Mouse (Mus musculus): Measurements from ENCODE around the gene Rufy1. TPM values are rescaled to one million over a fixed set of nuclear protein-coding genes. Genes with fewer than 3 reads are reported as not detected.

The Rufy1 gene
- polyA plus RNA-seq, 1 experiment, result 12.5 TPM

DNA sequence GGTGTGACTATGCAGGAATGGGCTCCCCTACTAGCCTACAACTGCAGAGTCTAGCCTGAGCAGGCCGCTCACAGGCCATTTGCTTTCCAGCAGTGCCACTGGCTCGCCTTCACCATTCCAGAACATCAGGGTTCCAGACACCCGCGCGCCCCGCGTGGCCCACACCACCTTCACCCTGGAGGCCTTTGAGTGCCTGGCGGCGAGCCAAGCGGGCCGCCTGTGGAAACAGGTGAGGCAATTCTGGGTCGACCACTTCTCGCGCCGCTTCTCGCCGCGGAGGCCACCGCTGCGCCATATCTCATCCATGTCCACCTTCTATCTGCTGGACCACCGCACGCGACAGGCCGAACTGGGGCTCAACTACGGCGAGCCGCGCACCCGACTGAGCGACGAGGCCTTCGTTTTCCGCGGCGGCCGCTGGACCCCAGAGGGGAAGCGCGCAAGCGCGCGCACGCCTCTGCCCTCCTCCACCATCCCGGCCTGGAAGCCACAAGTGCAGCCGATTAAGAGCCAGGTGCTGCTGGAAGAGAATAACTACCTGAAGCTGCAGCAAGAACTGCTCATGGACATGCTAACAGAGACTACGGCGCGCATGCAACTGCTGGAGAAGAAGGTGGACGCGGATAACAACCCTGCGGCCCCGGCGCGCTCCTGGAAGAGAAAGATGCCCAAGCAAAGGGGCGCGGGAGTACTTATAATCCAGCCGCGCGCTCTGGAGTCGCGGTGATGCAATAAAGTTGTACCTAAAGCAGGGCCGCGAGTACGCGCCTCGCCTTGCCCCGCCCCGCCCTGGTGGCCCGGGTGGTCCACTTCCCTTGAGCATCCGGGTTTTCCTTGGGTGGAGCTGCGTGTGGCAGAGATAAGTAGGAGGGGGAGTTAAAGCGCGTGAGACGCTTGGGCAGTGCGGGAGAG, 71.7 kb downstream of the Rufy1 start:
- Histone ChIP-seq H3K4me3 (replicated peaks; ENCODE audit: control insufficient read depth, low read depth, low read length) (peak overlapping the region; percentile 75), H3K27ac (ENCODE audit: control insufficient read depth, insufficient read depth, low read depth, low read length, poor library complexity) (peak overlapping the region; percentile 26; the same call in 1 of the 2 replicates), H3K4me1 (ENCODE audit: control insufficient read depth, insufficient read depth, low read length) (no peaks in the 10 kb centered on the region; the same call in 1 of the 2 replicates)
- no peak for TF ChIP-seq POLR2A (IDR thresholded peaks at IDR 0.05; ENCODE audit: borderline replicate concordance, control insufficient read depth, low read depth, low read length)
- no peak for TF ChIP-seq CTCF (IDR thresholded peaks at IDR 0.05; ENCODE audit: control insufficient read depth, insufficient read depth, low read length)
- 2% methylated on average over 74 of the region's 74 CpGs for WGBS

DNA sequence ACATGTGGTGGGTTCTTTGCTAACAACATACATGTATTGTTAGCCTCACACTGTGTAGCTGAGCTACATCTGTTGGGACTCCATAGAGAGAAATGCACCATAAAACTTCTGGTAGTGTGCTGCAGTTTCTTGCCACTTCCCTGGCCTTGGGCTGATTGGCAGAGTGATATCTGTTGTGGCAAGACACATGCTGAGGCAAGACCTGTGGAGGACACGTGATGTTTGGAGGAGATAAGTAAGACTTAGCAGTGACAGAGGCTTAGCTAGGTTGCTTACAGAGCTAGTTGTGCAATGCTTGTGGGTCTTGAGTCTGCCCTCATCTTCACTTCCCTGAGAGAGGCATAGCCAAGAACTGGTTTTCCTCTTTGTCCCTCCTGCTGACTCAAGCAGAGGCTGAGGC, 75.5 kb downstream of the Rufy1 start:
- TF ChIP-seq POLR2A (IDR thresholded peaks at IDR 0.05; ENCODE audit: borderline replicate concordance, control insufficient read depth, low read depth, low read length) (no peak), CTCF (IDR thresholded peaks at IDR 0.05; ENCODE audit: control insufficient read depth, insufficient read depth, low read length) (no peak)
- no peak overlapping the region for H3K4me3 ChIP-seq (replicated peaks; ENCODE audit: control insufficient read depth, low read depth, low read length)
- WGBS, result 11% methylated on average over 1 of the region's 1 CpGs
- H3K4me1 ChIP-seq (ENCODE audit: control insufficient read depth, insufficient read depth, low read length), result no peaks in the 10 kb centered on the region; the same call in 1 of the 2 replicates
- no peak overlapping the region for H3K27ac ChIP-seq (ENCODE audit: control insufficient read depth, insufficient read depth, low read depth, low read length, poor library complexity)

DNA sequence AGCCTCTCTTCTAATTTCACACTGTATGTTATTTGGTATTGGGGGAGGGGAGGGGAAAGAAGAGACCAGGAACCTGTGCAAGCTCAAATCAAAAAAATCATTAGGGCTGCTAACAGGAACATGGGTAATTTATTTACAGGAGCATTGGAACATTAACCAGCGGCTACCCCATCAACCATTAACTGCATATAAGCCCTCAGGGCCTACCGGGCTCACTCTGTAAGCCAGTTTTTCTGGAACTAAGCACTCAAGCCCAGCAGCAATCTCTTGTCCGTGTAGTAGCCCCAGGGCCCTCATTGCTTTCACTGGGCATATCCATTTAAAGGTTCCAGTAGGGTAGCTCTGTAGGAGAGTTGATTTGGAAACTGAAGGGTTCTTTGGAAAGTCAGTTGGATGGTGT, 76.1 kb downstream of the Rufy1 start:
- no peak for TF ChIP-seq POLR2A (IDR thresholded peaks at IDR 0.05; ENCODE audit: borderline replicate concordance, control insufficient read depth, low read depth, low read length)
- TF ChIP-seq CTCF (IDR thresholded peaks at IDR 0.05; ENCODE audit: control insufficient read depth, insufficient read depth, low read length), result no peak
- Histone ChIP-seq H3K4me3 (replicated peaks; ENCODE audit: control insufficient read depth, low read depth, low read length) (no peak overlapping the region), H3K27ac (ENCODE audit: control insufficient read depth, insufficient read depth, low read depth, low read length, poor library complexity) (no peak overlapping the region), H3K4me1 (ENCODE audit: control insufficient read depth, insufficient read depth, low read length) (no peaks in the 10 kb centered on the region; the same call in 1 of the 2 replicates)
- 85% methylated on average over 3 of the region's 3 CpGs for WGBS

DNA sequence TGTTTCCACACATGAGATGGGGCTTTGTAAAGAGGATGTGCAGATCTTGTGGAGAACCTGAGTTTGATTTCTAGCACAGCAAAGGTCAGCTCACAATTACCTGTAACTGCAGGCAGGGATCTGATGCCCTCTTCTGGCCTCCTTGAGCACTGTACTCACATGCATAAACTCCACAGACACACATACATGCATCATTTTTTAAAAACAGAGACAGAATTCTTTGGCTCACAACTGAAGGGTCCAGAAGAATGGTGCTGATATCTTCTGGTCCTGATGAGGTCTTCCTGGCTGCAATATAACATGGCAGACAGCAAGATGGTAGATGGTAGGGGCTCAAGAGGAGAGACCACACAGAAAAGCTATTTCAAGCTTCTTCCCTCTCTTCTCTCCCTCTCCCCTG, 76.8 kb downstream of the Rufy1 start, which contains the start of gene Cby3:
TSS of gene Cby3 (plus strand) at position 301 of the 400 bp plus-strand sequence.
- TF ChIP-seq CTCF (IDR thresholded peaks at IDR 0.05; ENCODE audit: control insufficient read depth, insufficient read depth, low read length), result no peak
- TF ChIP-seq POLR2A (IDR thresholded peaks at IDR 0.05; ENCODE audit: borderline replicate concordance, control insufficient read depth, low read depth, low read length), result no peak
- no peaks in the 10 kb centered on the region; the same call in 1 of the 2 replicates for H3K4me1 ChIP-seq (ENCODE audit: control insufficient read depth, insufficient read depth, low read length)
- H3K4me3 ChIP-seq (replicated peaks; ENCODE audit: control insufficient read depth, low read depth, low read length), result no peak within 1 kb of the TSS
- H3K27ac ChIP-seq (ENCODE audit: control insufficient read depth, insufficient read depth, low read depth, low read length, poor library complexity), result no peak within 1 kb of the TSS

DNA sequence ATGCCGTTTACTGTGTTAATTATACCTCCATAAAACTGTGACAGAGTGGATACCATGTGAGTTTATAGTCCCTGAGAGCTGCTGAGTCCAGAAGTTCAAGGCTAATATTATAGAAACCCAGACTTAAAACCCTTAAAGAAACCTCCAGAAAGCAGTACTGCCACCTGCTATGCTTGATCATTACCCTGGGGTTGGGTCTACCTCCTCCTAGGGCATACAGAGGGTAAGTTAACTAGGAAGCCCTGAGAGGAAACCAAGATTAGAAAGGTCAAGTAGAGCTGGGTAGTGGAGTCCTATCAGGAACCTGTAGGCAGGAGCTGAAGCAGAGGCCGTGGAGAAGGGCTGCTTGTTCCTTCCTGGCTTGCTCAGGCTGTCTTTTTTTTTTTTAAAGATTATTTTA, 78.7 kb downstream of the Rufy1 start:
- WGBS, result 61% methylated on average over 2 of the region's 2 CpGs

DNA sequence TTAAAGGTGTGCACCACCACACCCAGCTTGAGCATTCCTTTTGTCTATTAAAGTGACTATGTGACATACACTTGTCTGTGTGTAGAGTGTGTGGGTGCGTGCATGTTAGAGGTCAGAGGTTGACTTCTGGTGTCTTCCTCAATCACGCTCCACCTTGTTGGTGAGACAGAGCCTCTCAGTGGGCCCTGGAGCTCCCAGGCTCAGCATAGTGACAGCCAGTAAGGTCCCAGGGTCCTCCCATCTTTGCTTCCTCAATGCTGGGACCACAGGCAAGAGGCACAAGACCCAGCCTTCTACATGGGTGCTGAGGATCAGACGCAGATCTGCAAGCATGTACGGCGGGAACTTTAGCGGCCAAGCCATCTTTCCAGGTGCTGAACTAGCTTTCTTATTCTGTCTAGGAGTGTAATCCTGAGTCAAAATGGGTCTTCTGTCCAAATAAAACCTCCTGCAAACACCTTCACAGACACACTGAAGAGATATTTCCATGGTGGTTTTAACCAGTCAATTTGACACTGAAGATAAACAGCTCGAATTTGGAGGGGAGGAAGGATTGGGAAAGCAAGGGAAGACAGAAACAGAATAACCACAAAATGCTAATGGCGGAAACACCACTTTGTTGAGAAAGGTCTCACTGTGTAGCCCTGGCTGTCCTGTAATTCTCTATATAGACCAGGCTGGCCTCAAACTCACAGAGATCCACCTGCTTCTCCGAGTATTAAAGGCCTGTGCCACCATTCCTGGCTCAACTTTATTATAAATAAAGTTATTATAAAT, 84.5 kb downstream of the Rufy1 start:
- Histone ChIP-seq H3K4me1 (ENCODE audit: control insufficient read depth, insufficient read depth, low read length) (peaks cover 2% of the 10 kb centered on the region; the same call in 1 of the 2 replicates), H3K4me3 (replicated peaks; ENCODE audit: control insufficient read depth, low read depth, low read length) (no peak overlapping the region), H3K27ac (ENCODE audit: control insufficient read depth, insufficient read depth, low read depth, low read length, poor library complexity) (peak overlapping the region; percentile 38)
- TF ChIP-seq CTCF (IDR thresholded peaks at IDR 0.05; ENCODE audit: control insufficient read depth, insufficient read depth, low read length), result no peak
- TF ChIP-seq POLR2A (IDR thresholded peaks at IDR 0.05; ENCODE audit: borderline replicate concordance, control insufficient read depth, low read depth, low read length), result no peak
- 46% methylated on average over 9 of the region's 9 CpGs for WGBS

More for the DNA sequence above, 78.7 kb downstream of the Rufy1 start:
- no peak for TF ChIP-seq CTCF (IDR thresholded peaks at IDR 0.05; ENCODE audit: control insufficient read depth, insufficient read depth, low read length)
- TF ChIP-seq POLR2A (IDR thresholded peaks at IDR 0.05; ENCODE audit: borderline replicate concordance, control insufficient read depth, low read depth, low read length), result no peak
- no peak overlapping the region for H3K4me3 ChIP-seq (replicated peaks; ENCODE audit: control insufficient read depth, low read depth, low read length)
- H3K4me1 ChIP-seq (ENCODE audit: control insufficient read depth, insufficient read depth, low read length), result peaks cover 2% of the 10 kb centered on the region; the same call in 1 of the 2 replicates
- H3K27ac ChIP-seq (ENCODE audit: control insufficient read depth, insufficient read depth, low read depth, low read length, poor library complexity), result no peak overlapping the region

DNA sequence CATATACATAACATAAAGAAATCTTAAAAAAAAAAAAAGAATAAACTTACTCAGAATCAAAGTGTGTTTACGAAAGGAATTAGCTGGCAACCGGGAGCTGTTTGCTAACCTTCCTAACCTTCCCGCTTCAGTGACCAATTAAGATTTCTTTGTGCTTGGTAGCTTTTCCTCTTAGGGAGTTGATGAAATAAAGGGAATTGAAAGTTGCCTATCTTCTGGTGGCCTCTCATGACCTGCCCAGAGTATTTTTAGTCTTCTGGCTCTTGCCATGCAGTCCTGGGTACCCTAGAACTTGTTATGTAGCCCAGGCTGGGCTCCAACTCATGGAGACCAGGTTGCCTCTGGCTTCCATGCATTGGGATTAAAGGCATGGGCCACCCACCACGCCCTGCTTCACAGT, 85.4 kb downstream of the Rufy1 start:
- H3K27ac ChIP-seq (ENCODE audit: control insufficient read depth, insufficient read depth, low read depth, low read length, poor library complexity), result no peak overlapping the region
- TF ChIP-seq CTCF (IDR thresholded peaks at IDR 0.05; ENCODE audit: control insufficient read depth, insufficient read depth, low read length), result no peak
- no peak for TF ChIP-seq POLR2A (IDR thresholded peaks at IDR 0.05; ENCODE audit: borderline replicate concordance, control insufficient read depth, low read depth, low read length)
- WGBS, result 69% methylated on average over 4 of the region's 4 CpGs

More for the DNA sequence above, 85.4 kb downstream of the Rufy1 start:
- peaks cover 2% of the 10 kb centered on the region; the same call in 1 of the 2 replicates for H3K4me1 ChIP-seq (ENCODE audit: control insufficient read depth, insufficient read depth, low read length)
- H3K4me3 ChIP-seq (replicated peaks; ENCODE audit: control insufficient read depth, low read depth, low read length), result no peak overlapping the region

Other genes starting within 250 kb of the Rufy1 start
- 172 TPM in 2 replicates for gene Sqstm1, start 220.3 kb downstream of the Rufy1 start, polyA plus RNA-seq (2011; ENCODE audit: insufficient read depth, insufficient read length, low replicate concordance, missing spikeins)
- gene Mgat4b, start 220.2 kb downstream of the Rufy1 start, polyA plus RNA-seq (2011; ENCODE audit: insufficient read depth, insufficient read length, low replicate concordance, missing spikeins), result 15.7 and 20.7 TPM in 2 replicates
- 3.9 and 6.7 TPM in 2 replicates for gene Ltc4s, start 192.5 kb downstream of the Rufy1 start, polyA plus RNA-seq (2011; ENCODE audit: insufficient read depth, insufficient read length, low replicate concordance, missing spikeins)
- gene Maml1, start 138.8 kb downstream of the Rufy1 start, polyA plus RNA-seq (2011; ENCODE audit: insufficient read depth, insufficient read length, low replicate concordance, missing spikeins), result 1.8 and 9.2 TPM in 2 replicates
- 160 and 195 TPM in 2 replicates for gene Canx, start 105.5 kb downstream of the Rufy1 start, polyA plus RNA-seq (2011; ENCODE audit: insufficient read depth, insufficient read length, low replicate concordance, missing spikeins)
- gene Cby3, start 76.7 kb downstream of the Rufy1 start, polyA plus RNA-seq (2011; ENCODE audit: insufficient read depth, insufficient read length, low replicate concordance, missing spikeins), result not detected in 2 replicates
- gene Hnrnph1, start 54.1 kb downstream of the Rufy1 start, polyA plus RNA-seq (2011; ENCODE audit: insufficient read depth, insufficient read length, low replicate concordance, missing spikeins), result 245 and 271 TPM in 2 replicates
- 2.6 and 3.0 TPM in 2 replicates for gene Adamts2, start 171.0 kb upstream of the Rufy1 start, polyA plus RNA-seq (2011; ENCODE audit: insufficient read depth, insufficient read length, low replicate concordance, missing spikeins)

Measured in bone marrow, adult 2 months (tissue).